Mouse (Mus musculus) erythroid progenitor cell, adult 5-6 weeks (primary cell): ENCODE measurements around the gene Tmem79. TPM values are rescaled to one million over a fixed set of nuclear protein-coding genes. Genes with fewer than 3 reads are reported as not detected.
"Not testable (repeated sequence)": the region's sequence is repeated elsewhere in the genome, so short reads cannot be mapped to it uniquely, and the experiment has no call there.

Source experiments
- ATAC-seq: replicated peaks from 2 replicates; pipeline ENCODE4 v1.8.0; 2016; ENCODE audit warnings: moderate number of reproducible peaks, mild to moderate bottlenecking, moderate TSS enrichment, inconsistent platforms; ENCODE audit not compliant: poor library complexity, low FRiP score, severe bottlenecking
- total RNA-seq, 2 experiments: library from RNA; stranded (forward) in 1 of 2; stranded (reverse) in 1 of 2; fragments of 150-400 nt in 1 of 2; fragments of 186-747, 209-891 nt in 1 of 2; gene quantifications; 2 replicates each; pipeline versions ENCODE4 v1.2.3 to v1.2.4; 2015 to 2017; ENCODE audit warnings: low replicate concordance in 2 of 2

Tmem79 gene
- total RNA-seq, 2 experiments from 2014 or later = 1.2 TPM; not detected in 1

DNA sequence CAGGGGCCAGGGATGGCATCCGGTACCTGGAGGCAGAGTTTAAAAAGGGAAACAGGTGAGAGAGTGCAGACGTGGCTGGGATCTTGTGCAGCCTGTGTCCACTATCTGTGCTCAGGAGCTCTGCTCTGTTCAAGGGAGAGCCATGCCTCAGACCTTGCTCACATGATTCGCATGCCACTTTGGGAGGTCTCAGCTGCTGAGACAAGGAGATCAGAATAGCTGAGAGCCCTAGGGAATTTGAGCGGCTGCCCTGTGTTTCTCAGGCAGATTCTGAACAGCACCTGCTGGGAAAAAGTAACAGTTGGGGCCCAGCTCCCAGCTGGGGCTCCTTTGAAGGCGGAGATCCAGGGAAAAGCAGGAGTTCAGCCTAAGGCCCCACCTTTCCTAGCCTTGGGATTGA lies 23.6 kb upstream of the Tmem79 start:
- ATAC-seq = no peak

DNA sequence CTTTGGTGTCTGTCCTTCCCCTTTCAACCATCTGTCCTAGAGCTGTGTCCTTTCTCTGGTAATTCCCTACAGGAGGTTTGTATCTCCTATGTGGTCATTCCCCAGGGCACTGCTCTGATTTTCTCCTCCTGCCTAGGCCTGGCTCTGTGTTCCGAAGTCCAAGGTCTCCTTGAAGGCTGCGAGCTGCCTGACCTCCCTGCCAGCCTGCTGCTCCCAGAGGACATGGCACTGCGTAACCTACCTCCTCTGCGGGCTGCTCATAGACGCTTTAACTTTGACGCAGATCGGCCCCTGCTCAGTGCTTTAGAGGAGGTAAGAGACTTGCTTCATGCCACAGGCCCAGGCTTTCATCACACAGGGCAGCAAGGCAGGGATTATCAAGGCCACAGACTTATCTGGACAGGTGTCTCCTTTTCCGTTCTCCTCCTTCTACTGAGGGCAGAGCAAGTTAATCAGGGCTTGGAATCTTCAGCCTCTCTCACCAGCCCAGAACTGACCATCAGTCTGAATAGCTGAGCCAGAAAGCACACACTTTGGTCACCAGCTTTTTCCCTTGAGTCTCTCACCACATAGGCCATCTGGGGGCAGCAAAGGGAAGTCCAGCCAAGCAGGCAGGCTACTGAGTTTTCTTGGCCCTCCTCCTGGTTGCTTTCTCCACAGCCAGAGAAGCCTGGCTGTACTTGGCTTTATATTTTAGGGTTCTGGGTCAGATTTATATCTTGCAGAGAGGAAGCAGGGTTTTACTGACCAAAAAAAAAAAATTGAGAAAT lies 18.6 kb upstream of the Tmem79 start:
- no peak for ATAC-seq

DNA sequence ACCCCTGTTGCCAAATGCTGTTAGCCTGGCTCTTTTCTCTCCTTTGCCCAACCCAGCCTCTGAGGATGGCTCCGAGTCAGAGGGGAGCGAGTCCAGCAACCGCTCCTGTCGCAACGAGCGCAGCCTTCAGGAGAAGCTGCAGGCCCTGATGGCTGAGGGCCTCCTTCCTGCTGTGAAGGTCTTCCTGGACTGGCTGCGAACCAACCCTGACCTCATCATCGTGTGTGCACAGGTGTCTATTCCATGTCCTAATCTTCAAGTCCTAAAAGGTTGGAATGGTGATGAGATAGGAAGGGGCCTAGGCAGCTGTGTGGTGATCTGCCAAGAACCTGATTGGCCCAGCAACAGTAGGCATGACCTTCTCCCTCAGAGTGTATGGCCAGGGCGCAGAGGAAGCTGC lies 17.0 kb upstream of the Tmem79 start:
- ATAC-seq = no peak

DNA sequence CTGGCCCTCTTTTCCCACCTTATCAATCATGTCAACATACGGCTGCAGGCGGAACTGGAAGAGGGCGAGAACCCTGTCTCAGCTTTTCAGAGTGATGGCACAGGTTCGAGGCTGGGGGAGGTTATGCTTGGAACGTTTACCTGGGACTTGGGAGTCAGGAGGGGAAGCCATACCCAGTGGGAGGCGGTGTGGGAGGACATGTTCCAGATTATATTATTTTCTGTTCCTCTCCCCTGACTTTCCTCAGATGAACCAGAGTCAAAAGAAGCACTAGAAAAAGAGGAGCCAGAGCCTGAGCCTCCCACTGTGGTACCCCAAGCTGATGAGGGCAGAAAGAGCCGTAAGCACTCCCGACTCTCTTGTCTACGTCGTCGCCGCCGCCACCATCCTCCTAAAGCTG lies 14.8 kb upstream of the Tmem79 start:
- ATAC-seq = no peak

DNA sequence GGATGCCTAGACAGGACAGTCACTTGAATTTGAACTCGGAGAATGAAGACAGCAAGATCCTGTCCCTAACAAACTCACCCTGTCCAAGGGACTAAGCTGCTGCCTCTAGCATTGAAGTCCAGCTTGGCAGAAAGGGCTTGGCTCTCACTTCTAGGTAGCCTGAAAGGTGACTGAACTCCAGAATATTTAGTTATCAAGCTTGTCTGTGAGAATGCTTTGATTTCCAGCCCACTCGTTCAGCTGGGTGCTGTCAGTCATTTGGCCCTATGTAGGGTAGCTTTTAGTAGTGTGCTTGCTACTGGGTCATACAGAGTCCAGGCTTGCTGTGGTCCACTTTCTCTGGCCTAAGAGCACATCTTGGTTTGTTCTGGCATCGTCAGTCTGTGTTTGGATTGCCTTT lies 3.1 kb upstream of the Tmem79 start:
- no peak for ATAC-seq

DNA sequence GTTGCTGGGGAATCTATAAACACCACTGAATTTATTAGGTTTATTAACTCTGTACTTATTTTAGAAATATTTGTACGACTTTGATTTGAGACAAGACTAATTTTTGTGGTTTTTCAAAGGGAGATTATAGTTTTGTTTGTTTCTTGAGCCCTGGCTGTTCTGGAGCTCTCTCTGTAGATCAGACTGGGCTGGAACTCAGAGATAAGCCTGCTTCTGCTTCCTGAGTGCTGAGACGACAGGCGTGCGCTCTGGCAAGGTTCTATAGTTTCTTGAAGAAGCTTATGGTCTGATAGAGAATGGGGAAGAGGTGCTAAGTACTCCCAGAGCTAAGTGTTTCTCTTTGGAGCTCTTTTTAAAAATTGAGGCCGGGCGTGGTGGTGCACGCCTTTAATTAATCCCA lies 2.4 kb upstream of the Tmem79 start:
- ATAC-seq = peak; percentile 55

DNA sequence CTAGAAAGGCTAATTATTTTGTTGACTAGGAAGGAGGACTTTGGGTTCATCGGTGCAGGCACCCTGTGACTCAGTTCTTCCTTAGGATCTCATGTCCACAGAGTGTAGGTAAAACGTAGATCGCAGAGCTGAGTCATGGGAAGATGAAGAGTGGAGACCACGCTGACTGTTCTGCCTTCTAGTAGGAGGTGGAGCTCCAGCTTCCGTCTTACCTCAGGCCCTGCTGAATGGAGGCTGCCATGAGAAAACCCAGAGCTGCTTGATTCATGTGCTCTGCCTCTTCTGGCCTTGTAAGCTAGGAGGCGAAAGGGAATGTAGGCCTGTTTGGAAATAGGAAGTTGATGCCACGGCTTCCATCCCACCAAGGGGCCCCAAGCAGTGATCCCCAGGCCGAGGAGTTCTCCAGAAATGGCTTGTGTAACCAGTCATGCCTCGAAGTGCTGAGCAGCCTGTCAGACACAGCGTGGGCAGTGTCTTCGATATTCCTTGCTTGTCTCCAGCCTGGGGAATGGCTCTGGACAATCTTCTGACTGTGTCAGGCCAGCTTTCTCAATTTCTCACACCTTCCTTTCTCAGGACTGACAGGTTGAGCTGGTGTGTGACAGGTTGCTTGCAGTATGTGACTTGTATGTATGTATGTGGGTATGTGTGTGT lies 1.5 kb upstream of the Tmem79 start:
- ATAC-seq = no peak

DNA sequence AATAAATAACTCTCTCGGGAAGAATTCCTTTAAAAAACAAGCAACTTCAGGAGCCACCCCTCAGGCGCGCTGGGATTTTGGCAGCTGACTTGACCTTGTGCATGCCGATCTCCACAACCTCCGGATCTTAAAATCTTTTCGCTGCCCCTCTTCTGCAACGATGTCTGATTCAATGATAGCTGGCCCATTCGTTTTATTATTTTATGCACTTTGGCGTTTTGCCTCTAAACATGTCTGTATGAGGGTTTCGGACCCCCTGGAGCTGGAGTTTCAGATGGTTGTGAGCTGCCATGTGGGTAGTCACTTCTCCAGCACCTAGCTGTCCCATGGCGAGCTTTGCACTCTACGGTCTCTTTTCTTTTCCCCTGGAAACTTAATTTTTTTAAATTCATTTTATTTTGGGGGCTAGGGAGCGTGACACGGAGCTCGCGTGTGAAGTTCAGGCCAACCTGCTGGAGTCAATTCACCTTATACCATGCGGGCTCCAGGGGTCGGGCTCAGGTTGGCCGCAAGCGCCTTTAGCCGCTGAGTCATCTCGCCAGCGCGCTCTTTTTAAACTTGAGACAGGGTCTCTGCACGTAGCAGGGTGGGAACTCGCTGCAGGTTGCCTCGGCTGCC lies 403 bp downstream of the Tmem79 start:
- peak; percentile 58 for ATAC-seq

DNA sequence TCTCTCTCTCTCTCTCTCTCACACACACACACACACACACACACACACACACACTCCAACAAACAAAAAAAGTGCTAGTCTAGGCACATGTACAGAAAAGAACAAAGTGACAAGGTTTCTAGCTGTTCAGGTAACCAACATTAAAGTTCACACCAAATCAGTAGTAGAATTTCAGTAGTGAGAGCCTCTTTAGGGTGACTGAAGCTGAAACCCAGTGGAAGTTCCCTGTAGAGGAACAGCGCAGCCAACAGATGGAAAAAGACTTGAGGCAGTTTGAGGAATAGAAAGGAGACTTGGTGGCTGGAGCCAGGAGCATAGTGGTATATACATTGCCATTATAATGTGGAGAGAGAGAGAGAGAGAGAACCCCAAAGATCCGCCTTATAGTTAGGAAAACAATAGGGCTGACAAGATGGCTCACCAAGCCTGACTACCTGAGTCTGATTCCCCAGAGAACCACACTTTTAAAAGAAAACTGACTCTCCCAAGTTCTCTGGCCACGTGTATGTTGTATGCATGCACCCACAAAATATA lies 979 bp downstream of the Tmem79 start:
- no peak for ATAC-seq

DNA sequence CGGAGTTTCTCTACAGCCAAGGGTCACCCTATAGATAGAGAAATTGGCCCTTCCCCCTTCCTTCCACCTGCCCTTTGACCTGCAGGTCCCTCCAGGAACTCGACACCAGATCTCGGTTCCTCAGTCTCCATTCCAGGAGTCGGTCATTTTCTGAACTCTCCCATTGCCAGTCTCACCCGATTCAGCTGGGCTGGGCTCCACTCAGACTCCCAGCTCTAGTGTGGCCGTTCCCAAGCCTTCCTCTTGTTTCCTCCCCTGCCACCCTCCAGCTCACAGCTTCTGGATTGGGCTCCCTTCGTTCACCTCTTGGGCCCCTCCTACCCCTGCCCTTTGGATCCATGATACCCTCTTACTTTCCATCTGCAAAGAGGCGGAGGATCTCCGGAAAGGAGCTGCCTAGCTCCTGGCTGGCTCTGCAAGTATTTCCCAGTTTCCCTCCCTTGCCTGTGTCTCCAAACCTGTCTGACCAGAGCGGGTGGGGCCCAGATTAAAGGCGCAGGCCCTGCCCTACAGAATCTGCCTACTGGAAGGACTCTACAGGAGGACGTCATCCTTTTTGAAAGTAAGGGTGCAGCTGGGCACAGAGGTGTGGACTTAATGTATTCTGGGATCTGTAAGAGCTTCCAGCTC lies 1.8 kb downstream of the Tmem79 start:
- ATAC-seq = no peak

DNA sequence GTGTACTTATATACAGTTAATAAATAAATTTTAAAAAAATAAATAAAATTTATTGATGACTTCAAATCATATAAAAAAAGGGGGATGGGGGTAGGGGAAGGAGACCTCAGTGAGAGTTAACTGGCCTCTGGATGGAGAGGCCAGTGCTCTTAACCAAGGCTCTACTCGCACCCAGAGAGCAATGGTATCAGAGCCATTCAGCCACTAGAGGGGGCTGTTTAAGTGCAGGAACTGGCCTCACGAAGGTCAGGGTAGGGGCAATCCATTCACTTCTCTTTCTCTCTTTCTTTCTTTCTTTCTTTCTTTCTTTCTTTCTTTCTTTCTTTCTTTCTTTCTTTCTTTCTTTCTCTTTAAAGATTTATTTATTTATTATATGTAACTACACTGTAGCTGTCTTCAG lies 4.7 kb downstream of the Tmem79 start:
- ATAC-seq = 0 out of 2 replicates have a peak, but pooled peaks have one; percentile 52

DNA sequence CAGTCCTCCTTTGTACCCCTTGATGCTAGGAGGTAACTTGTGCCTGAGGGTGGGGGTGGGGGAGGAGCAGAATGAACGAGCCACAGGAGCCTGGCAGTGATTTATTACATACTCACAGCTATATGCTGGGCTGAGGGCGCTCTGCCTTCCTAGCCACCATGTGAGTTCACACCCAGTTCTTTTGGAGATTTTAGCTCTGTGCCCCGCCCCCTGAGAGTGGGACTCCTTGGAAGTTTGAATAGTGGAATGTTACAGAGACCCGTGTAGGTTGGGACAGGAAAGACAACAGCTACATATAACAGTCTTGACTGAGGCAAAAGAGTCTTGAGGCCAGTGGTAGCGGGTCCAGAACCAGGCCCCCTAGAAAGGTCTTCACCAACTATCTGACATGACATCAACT lies 7.0 kb downstream of the Tmem79 start:
- no peak for ATAC-seq

DNA sequence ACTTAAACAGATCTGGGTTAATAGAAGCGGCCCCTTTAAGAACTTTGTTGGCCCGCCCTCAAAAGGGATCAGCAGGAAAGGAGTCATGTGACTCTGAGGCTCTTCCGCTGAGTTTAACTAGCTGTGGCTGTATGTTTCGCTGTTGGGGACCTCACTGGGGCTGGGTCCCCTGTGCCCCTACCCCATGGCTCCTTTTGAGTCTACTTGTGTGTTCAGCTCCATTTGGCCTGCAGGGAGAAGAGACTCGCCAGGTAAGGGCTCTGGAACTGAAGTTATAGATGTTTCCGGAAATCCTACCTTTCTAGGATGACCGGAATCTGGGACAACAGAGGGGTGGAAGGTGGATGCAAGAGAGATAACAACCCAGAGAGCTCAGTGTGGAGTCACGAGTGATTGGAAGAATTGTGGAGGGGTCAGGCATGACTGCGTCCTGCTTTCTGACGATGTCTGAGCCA lies 11.0 kb downstream of the Tmem79 start, which contains the start of gene Glmp:
Gene Glmp, plus strand, starts transcription at position 73 of the 455 bp plus-strand sequence.
- peak; percentile 87 for ATAC-seq

DNA sequence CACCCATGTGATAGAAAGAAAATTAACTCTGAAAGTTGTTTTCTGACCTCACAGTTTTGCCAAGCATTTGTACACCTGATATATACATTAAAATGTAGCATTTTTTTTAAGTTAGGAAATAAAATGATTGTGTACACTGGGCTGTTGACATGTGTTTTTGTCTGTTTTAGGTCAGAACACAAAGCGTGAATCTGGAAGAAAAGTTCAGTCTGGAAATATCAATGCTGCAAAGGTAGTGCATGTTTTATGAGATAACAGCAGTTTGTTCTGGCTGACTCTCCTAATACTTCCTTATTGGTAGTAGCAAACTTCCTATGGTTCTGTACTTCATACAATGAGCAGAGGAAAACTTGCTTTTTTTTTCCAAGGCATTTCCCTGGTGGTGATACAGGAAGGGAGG lies 36.8 kb downstream of the Tmem79 start:
- ATAC-seq = no peak

DNA sequence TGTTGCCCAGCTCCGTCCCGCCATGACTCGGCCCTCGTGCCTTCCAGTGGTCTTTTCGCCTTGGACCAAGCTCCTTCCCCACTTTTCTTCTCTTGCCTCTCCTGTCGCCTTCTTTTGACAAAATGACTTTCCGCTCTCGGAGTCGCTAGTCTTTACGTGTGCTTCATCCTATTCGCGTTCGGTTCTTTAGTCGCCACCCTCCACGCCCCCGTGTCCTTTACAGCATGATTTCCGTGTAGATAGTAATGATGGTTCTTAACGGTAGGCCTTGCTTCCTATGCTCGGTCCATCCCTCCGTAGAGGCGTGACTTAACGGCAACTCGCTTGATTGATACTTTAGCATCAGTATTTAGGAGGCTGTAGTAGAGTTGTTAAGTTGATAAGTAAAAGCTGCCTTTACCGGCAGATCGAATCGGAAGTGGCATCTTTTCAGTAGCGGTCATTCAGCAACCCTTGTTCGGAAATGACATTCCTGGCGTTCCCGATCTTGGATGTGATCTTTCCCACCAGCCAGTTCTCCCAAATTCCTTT lies 38.6 kb downstream of the Tmem79 start:
- peak; percentile 39 for ATAC-seq

DNA sequence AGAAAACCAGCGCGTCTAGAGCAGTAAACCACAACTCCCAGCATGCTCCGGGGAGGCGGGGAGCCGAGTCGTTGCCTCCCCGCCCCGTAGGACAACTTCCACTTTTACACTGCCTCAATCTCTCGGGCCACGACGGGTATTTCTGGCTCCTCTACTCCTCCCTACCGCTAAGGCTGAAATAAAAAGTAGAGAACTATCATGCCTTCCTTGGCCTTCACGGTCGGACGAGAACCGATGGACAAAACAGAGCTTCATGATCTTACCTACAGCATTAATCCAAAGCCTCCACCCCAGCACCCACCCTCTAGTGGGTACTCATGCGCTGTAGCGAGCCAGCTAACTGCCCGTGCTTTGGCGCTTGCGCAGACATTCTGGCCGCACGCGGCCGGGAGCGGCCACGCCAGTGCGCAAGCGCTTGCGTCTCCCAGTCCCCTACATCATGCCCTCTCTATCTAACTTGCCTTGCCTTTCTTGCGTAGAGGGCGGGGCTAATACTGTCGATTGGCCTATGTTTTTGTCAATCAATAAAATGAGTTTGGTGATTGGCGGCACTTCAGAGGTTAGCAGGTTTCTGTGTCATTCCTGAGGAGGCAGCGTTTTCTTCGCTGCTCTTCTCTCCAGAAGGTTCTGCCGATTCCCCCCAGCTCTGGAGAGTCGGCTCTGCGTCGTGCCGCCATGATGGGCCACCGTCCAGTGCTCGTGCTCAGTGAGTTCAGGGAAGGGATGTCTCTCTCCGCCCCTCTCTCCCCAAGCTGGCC lies 39.2 kb downstream of the Tmem79 start, which contains the start of the genes Tsacc and Cct3:
Gene Tsacc, minus strand, starts transcription at position 439 of the 758 bp plus-strand sequence.
Gene Cct3, plus strand, starts transcription at position 556 of the 758 bp plus-strand sequence.
- peak; percentile 93 for ATAC-seq

DNA sequence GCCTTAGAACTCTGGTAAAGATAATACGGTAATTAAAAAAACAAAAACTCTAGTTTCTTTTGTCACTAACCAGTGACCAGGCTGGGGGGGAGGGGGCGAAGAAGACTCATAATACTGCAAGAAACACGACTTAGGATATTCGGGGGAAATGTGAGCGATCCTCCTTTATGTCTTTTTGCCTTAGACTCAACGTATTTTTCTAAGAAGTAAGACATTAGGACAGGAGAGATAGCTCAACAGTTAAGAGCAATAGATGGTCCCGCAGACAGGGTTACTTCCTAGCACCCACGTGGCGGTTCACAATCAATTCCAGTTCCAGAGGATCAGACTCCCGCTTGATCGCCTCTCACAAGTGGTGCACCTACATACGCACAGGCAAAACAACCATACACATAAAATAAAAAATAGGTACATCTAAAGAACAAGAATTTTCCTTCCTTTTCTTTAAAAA lies 39.8 kb downstream of the Tmem79 start:
- ATAC-seq = 0 out of 2 replicates have a peak, but pooled peaks have one; percentile 18

DNA sequence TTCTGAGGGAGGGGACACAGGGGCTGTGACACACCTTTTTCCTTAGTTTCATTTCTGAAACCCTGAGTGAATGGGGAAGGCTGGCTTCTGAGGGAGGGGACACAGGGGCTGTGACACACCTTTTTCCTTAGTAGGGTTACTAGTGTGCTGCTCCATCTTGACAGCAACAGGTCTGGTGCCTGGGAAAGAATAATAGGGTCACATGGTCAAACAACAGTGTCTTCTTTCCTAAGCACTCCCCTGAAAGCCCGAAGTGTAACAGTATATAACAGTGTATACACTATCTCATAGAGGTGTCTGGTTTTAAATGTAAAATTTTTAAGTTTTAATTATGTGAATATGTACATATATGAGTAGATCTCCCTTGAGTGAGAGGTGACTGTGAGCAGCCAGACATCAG lies 40.7 kb downstream of the Tmem79 start:
- not testable (repeated sequence) for ATAC-seq

DNA sequence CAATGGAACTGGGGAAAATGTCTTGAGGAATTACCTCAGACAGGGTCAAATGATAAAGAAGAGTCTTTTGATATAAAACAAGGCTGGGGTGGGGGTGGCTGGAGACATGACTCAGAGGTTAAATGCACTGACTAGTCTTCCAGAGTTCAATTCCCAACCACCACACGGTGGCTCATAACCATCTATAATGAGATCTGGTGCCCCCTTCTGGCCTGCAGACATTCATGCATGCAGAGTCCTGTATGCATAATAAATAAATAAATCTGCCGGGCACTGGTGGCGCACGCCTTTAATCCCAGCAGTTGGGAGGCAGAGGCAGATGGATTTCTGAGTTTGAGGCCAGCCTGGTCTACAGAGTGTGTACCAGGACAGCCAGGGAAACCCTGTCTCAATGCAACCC lies 44.0 kb downstream of the Tmem79 start:
- no peak for ATAC-seq
